Mouse (Mus musculus): ENCODE data around the gene Ptgs2. TPM values are rescaled to one million over a fixed set of nuclear protein-coding genes. Genes with fewer than 3 reads are reported as not detected.
A peak's percentile ranks its signal among the peaks of the same experiment; 100 is the strongest.

Ptgs2 gene
- 1 to 10 TPM; 2.4 to 2.6 TPM for total RNA-seq (2021)

- peak; percentile 13 to 52 for DNase-seq (ENCODE audit: extremely low spot score in 1 of 2, low spot score in 2 of 2)
- intact Hi-C loops (cut with DNase I): loop anchor here (10.0 kb wide), 1 partner anchor 245 kb away; no protein-coding TSS in a partner anchor
Measured at GRCm38 (mm10) chr1:150099790-150100333, at the start of gene Ptgs2. TSS of gene Ptgs2 (plus strand) at chr1:150100031.

GRCm38 (mm10) chr1:150050256-150050655 lies 49.6 kb upstream of the Ptgs2 start:
- no peak for DNase-seq (ENCODE audit: extremely low spot score in 1 of 2, low spot score in 2 of 2)
- intact Hi-C loops (cut with DNase I): no loop called here

GRCm38 (mm10) chr1:150065684-150066083 lies 34.1 kb upstream of the Ptgs2 start:
- intact Hi-C loops (cut with DNase I): no loop called here
- no peak for DNase-seq (ENCODE audit: extremely low spot score in 1 of 2, low spot score in 2 of 2)

GRCm38 (mm10) chr1:150072880-150073279 lies 27.0 kb upstream of the Ptgs2 start:
- intact Hi-C loops (cut with DNase I): no loop called here
- DNase-seq (ENCODE audit: extremely low spot score in 1 of 2, low spot score in 2 of 2): no peak

- intact Hi-C loops (cut with DNase I): no loop called here
Measured at GRCm38 (mm10) chr1:150074609-150075008, 25.2 kb upstream of the Ptgs2 start.

GRCm38 (mm10) chr1:150089040-150089692 lies 10.7 kb upstream of the Ptgs2 start:
- intact Hi-C loops (cut with DNase I): no loop called here
- DNase-seq (ENCODE audit: extremely low spot score in 1 of 2, low spot score in 2 of 2): peak in 1 of 2 experiments; percentile 7

More at GRCm38 (mm10) chr1:150074609-150075008, 25.2 kb upstream of the Ptgs2 start:
- no peak for DNase-seq (ENCODE audit: extremely low spot score in 1 of 2, low spot score in 2 of 2)

GRCm38 (mm10) chr1:150090229-150090628 lies 9.6 kb upstream of the Ptgs2 start:
- DNase-seq (ENCODE audit: extremely low spot score in 1 of 2, low spot score in 2 of 2): no peak
- intact Hi-C loops (cut with DNase I): loop anchor here (10.0 kb wide), 1 partner anchor 235 kb away; no protein-coding TSS in a partner anchor

GRCm38 (mm10) chr1:150097036-150097435 lies 2.8 kb upstream of the Ptgs2 start:
- intact Hi-C loops (cut with DNase I): loop anchor here (10.0 kb wide), 1 partner anchor 242 kb away; no protein-coding TSS in a partner anchor
- no peak for DNase-seq (ENCODE audit: extremely low spot score in 1 of 2, low spot score in 2 of 2)

GRCm38 (mm10) chr1:150097721-150098120 lies 2.1 kb upstream of the Ptgs2 start:
- intact Hi-C loops (cut with DNase I): loop anchor here (10.0 kb wide), 1 partner anchor 243 kb away; no protein-coding TSS in a partner anchor
- DNase-seq (ENCODE audit: extremely low spot score in 1 of 2, low spot score in 2 of 2): no peak

- intact Hi-C loops (cut with DNase I): loop anchor here (10.0 kb wide), 1 partner anchor 245 kb away; no protein-coding TSS in a partner anchor
- DNase-seq (ENCODE audit: extremely low spot score in 1 of 2, low spot score in 2 of 2): no peak
Measured at GRCm38 (mm10) chr1:150099374-150099773, 457 bp upstream of the Ptgs2 start.

GRCm38 (mm10) chr1:150104228-150104720 lies 4.4 kb downstream of the Ptgs2 start:
- no peak for DNase-seq (ENCODE audit: extremely low spot score in 1 of 2, low spot score in 2 of 2)
- intact Hi-C loops (cut with DNase I): no loop called here

GRCm38 (mm10) chr1:150106736-150107135 lies 6.9 kb downstream of the Ptgs2 start:
- no peak for DNase-seq (ENCODE audit: extremely low spot score in 1 of 2, low spot score in 2 of 2)
- intact Hi-C loops (cut with DNase I): no loop called here

- intact Hi-C loops (cut with DNase I): no loop called here
- no peak for DNase-seq (ENCODE audit: extremely low spot score in 1 of 2, low spot score in 2 of 2)
Measured at GRCm38 (mm10) chr1:150109591-150109990, 9.8 kb downstream of the Ptgs2 start.

- intact Hi-C loops (cut with DNase I): no loop called here
- DNase-seq (ENCODE audit: extremely low spot score in 1 of 2, low spot score in 2 of 2): no peak
Measured at GRCm38 (mm10) chr1:150115352-150115751, 15.5 kb downstream of the Ptgs2 start.

GRCm38 (mm10) chr1:150118352-150118751 lies 18.5 kb downstream of the Ptgs2 start:
- DNase-seq (ENCODE audit: extremely low spot score in 1 of 2, low spot score in 2 of 2): no peak
- intact Hi-C loops (cut with DNase I): no loop called here

GRCm38 (mm10) chr1:150125568-150125967 lies 25.7 kb downstream of the Ptgs2 start:
- intact Hi-C loops (cut with DNase I): no loop called here
- no peak for DNase-seq (ENCODE audit: extremely low spot score in 1 of 2, low spot score in 2 of 2)

GRCm38 (mm10) chr1:150130070-150130469 lies 30.2 kb downstream of the Ptgs2 start:
- DNase-seq (ENCODE audit: extremely low spot score in 1 of 2, low spot score in 2 of 2): no peak

GRCm38 (mm10) chr1:150130586-150131275 lies 30.9 kb downstream of the Ptgs2 start:
- no peak for DNase-seq (ENCODE audit: extremely low spot score in 1 of 2, low spot score in 2 of 2)
- intact Hi-C loops (cut with DNase I): no loop called here

More at GRCm38 (mm10) chr1:150130070-150130469, 30.2 kb downstream of the Ptgs2 start:
- intact Hi-C loops (cut with DNase I): no loop called here

GRCm38 (mm10) chr1:150135350-150135749 lies 35.5 kb downstream of the Ptgs2 start:
- intact Hi-C loops (cut with DNase I): no loop called here
- no peak for DNase-seq (ENCODE audit: extremely low spot score in 1 of 2, low spot score in 2 of 2)

Measured in left cerebral cortex, postnatal 10 days (tissue).